Comparison of ENCODE assay signal across 8 mouse cellular contexts in the genomic region with DNA sequence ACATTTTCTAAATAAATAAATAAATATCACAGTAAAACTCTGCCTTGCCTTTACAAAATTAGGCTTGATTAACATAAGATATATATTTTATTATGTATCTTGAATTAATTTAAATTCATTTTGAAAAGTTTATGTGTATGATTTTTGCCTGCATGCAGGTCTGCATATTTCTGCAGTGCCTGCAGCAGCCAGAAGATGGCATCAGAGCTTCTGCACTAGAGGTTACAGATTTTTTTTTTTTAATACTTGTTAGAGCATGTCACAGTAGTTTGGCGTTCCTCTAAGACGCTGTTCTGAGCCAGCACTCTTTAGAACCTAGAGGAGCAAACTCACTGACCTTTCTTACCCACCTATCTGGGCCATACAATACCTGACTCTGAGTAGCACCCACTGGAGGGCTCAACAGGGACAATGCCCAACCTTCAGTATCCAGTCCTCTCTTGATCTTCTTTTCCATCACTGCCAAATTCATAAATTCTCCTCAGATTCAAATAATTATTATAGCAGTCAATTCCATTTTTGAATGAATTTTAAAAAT. TPM values are rescaled to one million over a fixed set of nuclear protein-coding genes. Genes with fewer than 3 reads are reported as not detected.
DNase-seq lines count a peak whose midpoint lies in the region; ATAC-seq and TF ChIP-seq lines count a peak whose summit lies in the region.

No protein-coding gene starts in this region.

- WGBS in forebrain, embryonic 14.5 days, result 12% methylated on average over 2 of the region's 2 CpGs
- 22% methylated on average over 2 of the region's 2 CpGs for WGBS in forebrain, embryonic 12.5 days
- 7% methylated on average over 2 of the region's 2 CpGs for WGBS in forebrain, postnatal 0 days

- H3K4me3 ChIP-seq in forebrain, embryonic 14.5 days (ENCODE audit: low read depth, low read length), result no peak overlapping the region
- H3K4me3 ChIP-seq in forebrain, embryonic 12.5 days (replicated peaks), result no peak overlapping the region
- no peak overlapping the region for H3K4me3 ChIP-seq in forebrain, postnatal 0 days (ENCODE audit: low read depth, low read length)

- H3K36me3 ChIP-seq in forebrain, embryonic 14.5 days (ENCODE audit: control insufficient read depth, insufficient read depth, low read length), result no peaks in the 10 kb centered on the region
- H3K36me3 ChIP-seq in forebrain, embryonic 12.5 days (replicated peaks), result no peaks in the 10 kb centered on the region
- no peaks in the 10 kb centered on the region for H3K36me3 ChIP-seq in forebrain, postnatal 0 days (ENCODE audit: insufficient read depth)

- no peaks in the 10 kb centered on the region for H3K4me1 ChIP-seq in forebrain, embryonic 14.5 days (ENCODE audit: control insufficient read depth, insufficient read depth, low read length)
- 0 out of 2 replicates have a peak, but pooled peaks cover 2% of the 10 kb centered on the region for H3K4me1 ChIP-seq in forebrain, embryonic 12.5 days
- H3K4me1 ChIP-seq in forebrain, postnatal 0 days (ENCODE audit: insufficient read depth), result no peaks in the 10 kb centered on the region

- no peak for ATAC-seq in forebrain, embryonic 14.5 days
- no peak for ATAC-seq in forebrain, embryonic 12.5 days (ENCODE audit: low FRiP score)
- no peak for ATAC-seq in forebrain, postnatal 0 days

- DNase-seq in forebrain, embryonic 14.5 days (ENCODE audit: low spot score), result peak; percentile 69
- peak; percentile 71 for DNase-seq in 3T3-L1 (ENCODE audit: low read depth, low spot score)
- DNase-seq in adrenal gland, adult (ENCODE audit: inconsistent age in 2 of 2, low spot score in 1 of 2), result peak; percentile 26 to 70
- DNase-seq in forebrain, postnatal 0 days, result peak; percentile 68
- peak; percentile 84 for DNase-seq in kidney, postnatal 10 days
- peak; percentile 32 for DNase-seq in lung, postnatal 25 days (ENCODE audit: low spot score)
- DNase-seq in thymus, postnatal 4 days, result peak; percentile 64

- H3K27me3 ChIP-seq in forebrain, embryonic 14.5 days (replicated peaks; ENCODE audit: control insufficient read depth, insufficient read depth, low read length), result no peaks in the 10 kb centered on the region
- no peaks in the 10 kb centered on the region for H3K27me3 ChIP-seq in forebrain, embryonic 12.5 days
- no peaks in the 10 kb centered on the region for H3K27me3 ChIP-seq in forebrain, postnatal 0 days (ENCODE audit: insufficient read depth, low read length)

- H3K9ac ChIP-seq in forebrain, embryonic 14.5 days (ENCODE audit: low read length), result no peak overlapping the region
- H3K9ac ChIP-seq in forebrain, embryonic 12.5 days, result no peak overlapping the region
- H3K9ac ChIP-seq in forebrain, postnatal 0 days, result no peak overlapping the region

- no peak overlapping the region for H3K4me2 ChIP-seq in forebrain, embryonic 14.5 days (ENCODE audit: low read length)
- H3K4me2 ChIP-seq in forebrain, embryonic 12.5 days, result no peak overlapping the region
- no peak overlapping the region for H3K4me2 ChIP-seq in forebrain, postnatal 0 days (ENCODE audit: low read depth)

- H3K27ac ChIP-seq in forebrain, embryonic 14.5 days (ENCODE audit: low read depth, low read length), result no peak overlapping the region
- H3K27ac ChIP-seq in forebrain, embryonic 12.5 days, result no peak overlapping the region
- H3K27ac ChIP-seq in forebrain, postnatal 0 days (ENCODE audit: low read depth, low read length), result no peak overlapping the region

- TF ChIP-seq CTCF in forebrain, postnatal 0 days (IDR thresholded peaks at IDR 0.05; ENCODE audit: low read depth), result peak; percentile 73

- no peaks in the 10 kb centered on the region for H3K9me3 ChIP-seq in forebrain, embryonic 14.5 days (replicated peaks; ENCODE audit: control insufficient read depth, low read length)
- no peaks in the 10 kb centered on the region for H3K9me3 ChIP-seq in forebrain, embryonic 12.5 days
- no peaks in the 10 kb centered on the region for H3K9me3 ChIP-seq in forebrain, postnatal 0 days (ENCODE audit: low read length)

RNA-seq across cellular contexts. Expression of gene Hapln1, which starts 8.7 kb away (rescaled TPM):
- 0.30 and 0.87 TPM in 2 replicates for polyA plus RNA-seq in forebrain, embryonic 14.5 days (2014; fragmentation: Nextera tagmentation; extraction: Ambion mirVana)
- 5.7 and 7.5 TPM in 2 replicates for polyA plus RNA-seq in forebrain, embryonic 12.5 days (2016; fragmentation: Nextera tagmentation; extraction: Ambion mirVana)
- total RNA-seq in forebrain, postnatal 0 days (2014; rRNA removed), result 4.5 TPM in 2 replicates
- polyA plus RNA-seq in forebrain, postnatal 0 days (2015; fragmentation: Nextera tagmentation; extraction: Ambion mirVana), result 1.1 TPM in 2 replicates

Comparison
In these comparisons a context has a peak if more than half of its experiments do, and no peak if none do; other contexts are left out.
1. DNase-seq: peak in every context shown above with its lines; median percentile 84 in kidney, postnatal 10 days; 71 in 3T3-L1; 69 in forebrain, embryonic 14.5 days; 68 in forebrain, postnatal 0 days; 64 in thymus, postnatal 4 days; 48 in adrenal gland, adult; 32 in lung, postnatal 25 days.